Mouse (Mus musculus): ENCODE measurements around the gene Gm13128. TPM values are rescaled to one million over a fixed set of nuclear protein-coding genes. Genes with fewer than 3 reads are reported as not detected.
"Not testable (repeated sequence)": the region's sequence is repeated elsewhere in the genome, so short reads cannot be mapped to it uniquely, and the experiment has no call there.

Gene Gm13128
- total RNA-seq (2021): not detected
- long read RNA-seq, experiment 1: 0 reads
- long read RNA-seq, experiment 2: 0 reads

GRCm38 (mm10) chr4:144329949-144330348 lies at the start of gene Gm13128:
TSS of gene Gm13128 (plus strand) at chr4:144330249.
- H3K27ac ChIP-seq; intact Hi-C loops (cut with DNase I); H3K4me3 ChIP-seq; DNase-seq (ENCODE audit: extremely low spot score in 1 of 2, low spot score in 2 of 2): not testable (repeated sequence)

GRCm38 (mm10) chr4:144280388-144280787 lies 49.7 kb upstream of the Gm13128 start, which contains the start of gene Pramel5:
TSS of gene Pramel5 (minus strand) at chr4:144280488.
- H3K27ac ChIP-seq; intact Hi-C loops (cut with DNase I); DNase-seq (ENCODE audit: extremely low spot score in 1 of 2, low spot score in 2 of 2); H3K4me3 ChIP-seq: not testable (repeated sequence)

GRCm38 (mm10) chr4:144299414-144299813 lies 30.6 kb upstream of the Gm13128 start:
- intact Hi-C loops (cut with DNase I): loop anchor here (5.0 kb wide), 1 partner anchor 257 kb away; no protein-coding TSS in a partner anchor
- not testable (repeated sequence) for H3K27ac ChIP-seq; DNase-seq (ENCODE audit: extremely low spot score in 1 of 2, low spot score in 2 of 2); H3K4me3 ChIP-seq

DNA sequence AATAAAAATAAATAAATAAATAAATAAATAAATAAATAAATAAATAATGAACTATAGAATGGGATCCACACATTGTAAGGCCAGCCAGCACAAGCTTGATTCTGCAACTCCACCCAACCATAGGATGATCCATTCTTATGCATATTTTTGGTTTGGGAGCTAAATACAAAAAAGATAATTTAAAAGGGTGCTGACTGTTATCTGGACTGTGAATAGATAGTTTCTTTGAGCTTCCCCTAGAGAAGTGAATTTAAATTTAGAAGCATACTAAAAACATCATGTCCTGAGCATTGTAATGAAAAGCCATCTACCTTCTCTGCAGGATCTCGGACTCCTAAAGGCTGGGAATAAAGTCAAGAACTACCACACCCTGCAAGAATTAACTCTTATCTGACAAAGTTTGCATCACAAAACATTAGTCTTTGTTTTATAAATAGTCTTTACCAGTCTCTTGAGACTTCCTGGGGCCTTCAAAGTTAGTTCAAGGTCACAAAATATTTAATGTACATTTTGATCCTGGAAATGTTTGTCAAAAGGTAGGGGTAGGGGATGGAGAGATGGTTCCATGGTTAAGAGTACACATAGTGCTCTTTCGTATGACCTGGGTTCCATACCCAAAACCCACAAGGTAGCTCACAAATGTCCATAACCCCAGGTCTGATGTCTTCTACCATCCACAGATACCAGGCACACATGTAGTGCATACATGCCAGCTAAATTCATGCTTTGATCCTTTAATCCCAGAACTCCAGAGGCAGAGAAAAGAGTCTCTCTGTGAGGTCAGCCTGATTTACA lies 17.2 kb upstream of the Gm13128 start:
- H3K27ac ChIP-seq; H3K4me3 ChIP-seq; intact Hi-C loops (cut with DNase I); DNase-seq (ENCODE audit: extremely low spot score in 1 of 2, low spot score in 2 of 2): not testable (repeated sequence)

- H3K27ac ChIP-seq; H3K4me3 ChIP-seq; intact Hi-C loops (cut with DNase I); DNase-seq (ENCODE audit: extremely low spot score in 1 of 2, low spot score in 2 of 2): not testable (repeated sequence)
Observed at GRCm38 (mm10) chr4:144335856-144336255, 5.8 kb downstream of the Gm13128 start.

DNA sequence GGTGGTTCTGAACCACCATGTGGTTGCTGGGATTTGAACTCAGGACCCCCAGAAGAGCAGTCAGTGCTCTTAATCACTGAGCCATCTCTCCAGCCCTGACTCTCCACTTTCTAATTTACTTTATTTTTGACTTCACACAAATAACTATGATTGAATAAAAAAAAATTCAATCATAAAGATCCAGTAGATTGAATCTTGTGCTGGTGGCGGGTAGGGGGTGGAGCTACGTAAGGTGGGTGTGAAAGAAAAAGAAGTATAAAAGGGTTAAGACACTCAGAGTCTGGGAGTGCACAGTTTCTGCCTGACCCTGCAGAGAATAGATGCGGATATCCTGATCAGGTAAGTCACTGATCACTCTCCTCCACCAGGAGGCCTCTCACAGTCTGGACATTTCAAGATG lies 27.6 kb downstream of the Gm13128 start, which contains the start of gene Gm13119:
TSS of gene Gm13119 (plus strand) at position 301 of the 400 bp plus-strand sequence.
- H3K27ac ChIP-seq; intact Hi-C loops (cut with DNase I); DNase-seq (ENCODE audit: extremely low spot score in 1 of 2, low spot score in 2 of 2); H3K4me3 ChIP-seq: not testable (repeated sequence)

DNA sequence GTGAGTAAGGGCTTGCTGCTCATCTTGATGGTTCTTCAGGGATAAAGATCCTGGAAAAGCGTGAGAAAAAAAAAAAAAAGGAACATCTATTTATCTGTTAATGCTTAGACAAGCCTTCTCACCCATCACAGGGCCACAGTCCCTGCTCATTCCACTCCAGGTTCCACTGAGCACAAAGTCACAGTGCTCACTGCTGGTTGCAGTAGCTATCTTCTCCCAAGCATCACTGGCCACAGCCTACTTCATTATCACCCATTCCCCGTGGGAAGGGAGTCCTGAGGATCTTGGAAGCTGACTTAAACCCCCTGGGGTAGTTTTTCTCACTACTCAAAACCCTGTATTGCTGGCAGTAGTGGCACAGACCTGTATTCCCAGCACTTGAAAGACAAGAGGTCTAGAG lies 47.9 kb downstream of the Gm13128 start, which contains the start of gene Pramef20:
TSS of gene Pramef20 (minus strand) at position 23 of the 400 bp plus-strand sequence.
- TF ChIP-seq CTCF (IDR thresholded peaks at IDR 0.05): no peak
- intact Hi-C loops (cut with DNase I): no loop called here
- no peak within 1 kb of the TSS for H3K4me3 ChIP-seq

More for the DNA sequence above, 47.9 kb downstream of the Gm13128 start, which contains the start of gene Pramef20:
- DNase-seq (ENCODE audit: extremely low spot score in 1 of 2, low spot score in 2 of 2): no peak
- H3K27ac ChIP-seq: no peak within 1 kb of the TSS

Other genes with a start within 250 kb of the Gm13128 start
- not detected for gene Gm13102, start 223.8 kb upstream of the Gm13128 start, total RNA-seq (2021)
- not detected for gene Oog3, start 167.6 kb upstream of the Gm13128 start, total RNA-seq (2021)
- not detected for gene Oog2, start 139.5 kb upstream of the Gm13128 start, total RNA-seq (2021)
- gene C87977, start 116.9 kb upstream of the Gm13128 start, total RNA-seq (2021): not detected
- not detected for gene Pramel5, start 49.8 kb upstream of the Gm13128 start, total RNA-seq (2021)
- not detected for gene Gm13119, start 27.7 kb downstream of the Gm13128 start, total RNA-seq (2021)
- not detected for gene Pramef20, start 47.7 kb downstream of the Gm13128 start, total RNA-seq (2021)
- not detected for gene Pramef12, start 78.2 kb downstream of the Gm13128 start, total RNA-seq (2021)
- not detected for gene 1700012P22Rik, start 108.5 kb downstream of the Gm13128 start, total RNA-seq (2021)
- not detected for gene Gm9944, start 123.1 kb downstream of the Gm13128 start, total RNA-seq (2021)
- gene Aadacl3, start 133.5 kb downstream of the Gm13128 start, total RNA-seq (2021): not detected
- not detected for gene 9430007A20Rik, start 189.6 kb downstream of the Gm13128 start, total RNA-seq (2021)
- gene Gm13124, start 234.9 kb downstream of the Gm13128 start, total RNA-seq (2021): not detected

All from left cerebral cortex, adult 2 months (tissue).